Mouse (Mus musculus): ENCODE results near the gene 1700018F24Rik.

The 1700018F24Rik gene

GRCm38 (mm10) chr5:145083201-145083600 is 40.4 kb downstream of the 1700018F24Rik start:
- CTCF ChIA-PET, result interaction anchor here (0.7 kb wide), 1 partner anchor 28 kb away, joined by 10 read pairs; no protein-coding TSS in a partner anchor

- CTCF ChIA-PET, result no interaction called here
These were observed 41.1 kb downstream of the 1700018F24Rik start, which contains the start of the genes Arpc1a and Kpna7 for GRCm38 (mm10) chr5:145083632-145084451. Arpc1a (plus strand) TSS chr5:145083830. Kpna7 (minus strand) TSS chr5:145084030.

GRCm38 (mm10) chr5:145084822-145085221 is 42.0 kb downstream of the 1700018F24Rik start:
- CTCF ChIA-PET, result no interaction called here

GRCm38 (mm10) chr5:145088186-145088585 is 45.4 kb downstream of the 1700018F24Rik start:
- CTCF ChIA-PET, result no interaction called here

- CTCF ChIA-PET, result no interaction called here
These were observed 47.1 kb downstream of the 1700018F24Rik start for GRCm38 (mm10) chr5:145089878-145090277.
